Mouse (Mus musculus): ENCODE measurements at regions not wholly inside any gene's neighbourhood (a gene's known extent, or its start where the extent isn't known, plus 50 kb on each side); places are given as distances from the start of the nearest gene placed in this dataset.

DNA sequence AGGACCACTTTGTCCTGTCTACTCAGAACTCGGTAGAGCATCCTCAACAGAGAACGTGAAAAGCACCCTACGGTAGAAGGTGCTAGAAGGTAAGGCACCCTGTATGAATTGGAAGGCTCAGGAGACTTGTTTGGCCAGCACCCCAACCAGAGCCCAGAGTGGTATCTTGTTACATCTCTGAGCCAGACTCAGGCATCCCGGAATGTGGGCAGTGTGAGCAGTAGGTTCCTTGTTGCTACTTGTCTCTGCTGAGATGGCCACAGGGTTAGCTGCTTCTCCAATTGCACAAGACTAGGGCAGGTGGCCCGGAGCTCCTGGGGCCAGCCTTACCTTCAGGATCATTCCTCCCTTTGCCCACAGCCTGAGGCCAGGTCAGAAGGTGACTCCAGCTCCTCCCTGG is 88.9 kb upstream of the Tle3 start:
- Histone ChIP-seq H3K36me3 (ENCODE audit: control insufficient read depth, insufficient read depth, low read length) (no peaks in the 10 kb centered on the region), H3K4me3 (replicated peaks; ENCODE audit: low read length) (no peak overlapping the region), H3K4me1 (ENCODE audit: control insufficient read depth, insufficient read depth, low read length) (peaks cover 11% of the 10 kb centered on the region; the same call in 1 of the 2 replicates), H3K27me3 (ENCODE audit: control insufficient read depth, insufficient read depth, low read length) (0 out of 2 replicates have a peak, but pooled peaks cover 8% of the 10 kb centered on the region), H3K27ac (replicated peaks; ENCODE audit: low read depth, low read length) (no peak overlapping the region), H3K4me2 (replicated peaks; ENCODE audit: low read depth, low read length, severe bottlenecking) (no peak overlapping the region), H3K9me3 (ENCODE audit: control insufficient read depth, low read length) (0 out of 2 replicates have a peak, but pooled peaks cover 4% of the 10 kb centered on the region), H3K9ac (ENCODE audit: low read depth, low read length, severe bottlenecking) (no peak overlapping the region)
- ATAC-seq (ENCODE audit: low FRiP score, low read depth) (no peak), DNase-seq (ENCODE audit: low spot score) (no peak)
- no peak for TF ChIP-seq POLR2A (IDR thresholded peaks at IDR 0.05; ENCODE audit: borderline replicate concordance, extremely low read depth, insufficient read depth, insufficient read length)
- WGBS, result 71% methylated on average over 5 of the region's 5 CpGs

DNA sequence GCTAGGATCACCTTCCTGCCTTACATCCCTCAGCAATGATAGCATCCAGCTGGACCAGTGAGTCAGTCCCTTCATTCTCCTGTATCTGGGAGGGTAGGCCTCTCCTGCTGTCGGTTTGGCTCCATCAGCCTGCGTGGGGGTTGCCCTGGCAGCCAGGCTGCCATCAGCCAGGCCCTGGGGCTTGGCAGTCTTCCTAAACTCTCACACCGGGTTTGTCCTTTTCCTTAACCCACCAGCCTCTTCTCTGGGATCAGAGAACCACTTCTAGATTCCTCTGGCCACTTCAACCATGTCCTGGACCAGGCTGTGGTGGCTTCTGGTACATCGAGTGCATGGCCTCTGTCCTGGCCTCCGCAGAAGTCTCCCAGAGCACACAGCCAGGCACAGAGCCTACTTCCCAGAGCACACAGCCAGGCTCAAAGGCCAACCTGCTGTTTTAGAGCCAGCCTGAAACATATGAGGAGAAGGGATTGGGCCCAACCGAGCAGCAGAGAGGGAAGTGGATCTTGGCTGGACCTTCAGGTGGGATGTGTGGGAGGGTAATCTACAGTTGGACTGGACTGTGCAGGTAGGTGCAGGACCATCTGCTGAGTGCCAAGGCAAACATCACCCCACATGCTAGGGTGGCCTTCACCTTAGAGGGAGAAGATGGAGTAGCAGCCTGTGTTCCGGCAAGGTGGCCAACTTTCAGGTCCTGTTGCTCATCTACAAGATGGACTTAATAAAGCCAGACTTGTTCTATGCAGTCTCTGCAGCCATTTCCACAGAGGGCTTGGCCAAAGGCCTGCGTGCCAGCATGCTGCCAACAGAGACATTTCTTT is 87.8 kb upstream of the Tle3 start:
- DNase-seq (ENCODE audit: low spot score) (no peak), ATAC-seq (ENCODE audit: low FRiP score, low read depth) (no peak)
- WGBS, result 80% methylated on average over 8 of the region's 8 CpGs
- no peaks in the 10 kb centered on the region for H3K36me3 ChIP-seq (ENCODE audit: control insufficient read depth, insufficient read depth, low read length)
- H3K4me3 ChIP-seq (replicated peaks; ENCODE audit: low read length), result no peak overlapping the region
- H3K9me3 ChIP-seq (ENCODE audit: control insufficient read depth, low read length), result 0 out of 2 replicates have a peak, but pooled peaks cover 4% of the 10 kb centered on the region
- no peak overlapping the region for H3K27ac ChIP-seq (replicated peaks; ENCODE audit: low read depth, low read length)
- no peak overlapping the region for H3K4me2 ChIP-seq (replicated peaks; ENCODE audit: low read depth, low read length, severe bottlenecking)
- no peak for TF ChIP-seq POLR2A (IDR thresholded peaks at IDR 0.05; ENCODE audit: borderline replicate concordance, extremely low read depth, insufficient read depth, insufficient read length)
- H3K27me3 ChIP-seq (ENCODE audit: control insufficient read depth, insufficient read depth, low read length), result 0 out of 2 replicates have a peak, but pooled peaks cover 8% of the 10 kb centered on the region
- H3K4me1 ChIP-seq (ENCODE audit: control insufficient read depth, insufficient read depth, low read length), result peaks cover 7% of the 10 kb centered on the region; the same call in 1 of the 2 replicates
- H3K9ac ChIP-seq (ENCODE audit: low read depth, low read length, severe bottlenecking), result no peak overlapping the region

DNA sequence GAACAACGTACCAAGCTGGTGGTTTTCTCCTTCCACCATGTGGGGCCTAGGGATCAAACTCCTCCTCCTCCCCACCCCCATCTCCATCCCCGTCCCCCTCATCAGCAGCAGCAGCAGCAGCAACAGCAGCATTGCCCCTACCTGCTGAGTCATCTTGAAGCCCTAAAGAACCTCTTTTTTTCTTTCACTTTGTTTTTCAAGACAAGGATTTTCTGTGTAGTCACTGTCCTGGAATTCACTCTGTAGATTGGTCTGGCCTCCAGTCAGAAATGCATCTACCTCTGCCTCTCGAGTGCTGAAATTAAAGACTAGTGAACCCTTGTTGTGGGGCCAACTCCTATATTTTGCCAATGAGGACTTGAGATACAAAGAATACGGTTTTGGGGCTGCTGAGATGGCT is 85.6 kb upstream of the Tle3 start:
- DNase-seq (ENCODE audit: low spot score) (no peak), ATAC-seq (ENCODE audit: low FRiP score, low read depth) (no peak)
- no peak overlapping the region for H3K4me2 ChIP-seq (replicated peaks; ENCODE audit: low read depth, low read length, severe bottlenecking)

DNA sequence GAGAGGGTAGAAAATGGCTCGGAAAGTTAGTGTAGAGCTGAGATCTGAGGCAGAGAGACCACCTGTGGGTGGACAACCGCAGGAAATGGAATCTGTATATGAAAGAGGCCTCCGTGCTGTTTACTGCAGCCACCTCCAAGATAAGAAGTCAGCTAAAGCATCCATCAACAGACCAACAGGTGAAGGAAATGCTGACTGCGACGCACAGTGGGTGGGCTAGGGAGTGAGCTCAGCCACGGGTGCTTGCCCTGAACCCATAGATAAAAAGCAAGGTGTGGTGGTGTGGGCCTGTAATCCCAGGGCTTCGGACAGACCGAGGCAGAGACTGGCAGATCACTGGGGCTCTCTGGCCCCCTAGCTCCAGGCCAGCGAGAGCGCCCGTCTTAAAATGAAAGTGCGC is 83.0 kb upstream of the Tle3 start:
- no peak for TF ChIP-seq POLR2A (IDR thresholded peaks at IDR 0.05; ENCODE audit: borderline replicate concordance, extremely low read depth, insufficient read depth, insufficient read length)
- H3K9me3 ChIP-seq (ENCODE audit: control insufficient read depth, low read length), result 0 out of 2 replicates have a peak, but pooled peaks cover 4% of the 10 kb centered on the region
- H3K4me2 ChIP-seq (replicated peaks; ENCODE audit: low read depth, low read length, severe bottlenecking), result no peak overlapping the region
- WGBS, result 58% methylated on average over 12 of the region's 12 CpGs
- H3K4me1 ChIP-seq (ENCODE audit: control insufficient read depth, insufficient read depth, low read length), result peaks cover 12% of the 10 kb centered on the region; the same call in 1 of the 2 replicates
- ATAC-seq (ENCODE audit: low FRiP score, low read depth) (no peak), DNase-seq (ENCODE audit: low spot score) (no peak)
- H3K9ac ChIP-seq (ENCODE audit: low read depth, low read length, severe bottlenecking), result no peak overlapping the region
- no peaks in the 10 kb centered on the region for H3K27me3 ChIP-seq (ENCODE audit: control insufficient read depth, insufficient read depth, low read length)
- no peak overlapping the region for H3K27ac ChIP-seq (replicated peaks; ENCODE audit: low read depth, low read length)
- H3K36me3 ChIP-seq (ENCODE audit: control insufficient read depth, insufficient read depth, low read length), result no peaks in the 10 kb centered on the region
- H3K4me3 ChIP-seq (replicated peaks; ENCODE audit: low read length), result no peak overlapping the region

More for the DNA sequence above, 85.6 kb upstream of the Tle3 start:
- Histone ChIP-seq H3K9me3 (ENCODE audit: control insufficient read depth, low read length) (0 out of 2 replicates have a peak, but pooled peaks cover 4% of the 10 kb centered on the region), H3K27ac (replicated peaks; ENCODE audit: low read depth, low read length) (no peak overlapping the region), H3K9ac (ENCODE audit: low read depth, low read length, severe bottlenecking) (no peak overlapping the region), H3K4me1 (ENCODE audit: control insufficient read depth, insufficient read depth, low read length) (0 out of 2 replicates have a peak, but pooled peaks cover 4% of the 10 kb centered on the region), H3K4me3 (replicated peaks; ENCODE audit: low read length) (no peak overlapping the region), H3K36me3 (ENCODE audit: control insufficient read depth, insufficient read depth, low read length) (no peaks in the 10 kb centered on the region), H3K27me3 (ENCODE audit: control insufficient read depth, insufficient read depth, low read length) (0 out of 2 replicates have a peak, but pooled peaks cover 8% of the 10 kb centered on the region)
- 76% methylated on average over 4 of the region's 4 CpGs for WGBS
- no peak for TF ChIP-seq POLR2A (IDR thresholded peaks at IDR 0.05; ENCODE audit: borderline replicate concordance, extremely low read depth, insufficient read depth, insufficient read length)

DNA sequence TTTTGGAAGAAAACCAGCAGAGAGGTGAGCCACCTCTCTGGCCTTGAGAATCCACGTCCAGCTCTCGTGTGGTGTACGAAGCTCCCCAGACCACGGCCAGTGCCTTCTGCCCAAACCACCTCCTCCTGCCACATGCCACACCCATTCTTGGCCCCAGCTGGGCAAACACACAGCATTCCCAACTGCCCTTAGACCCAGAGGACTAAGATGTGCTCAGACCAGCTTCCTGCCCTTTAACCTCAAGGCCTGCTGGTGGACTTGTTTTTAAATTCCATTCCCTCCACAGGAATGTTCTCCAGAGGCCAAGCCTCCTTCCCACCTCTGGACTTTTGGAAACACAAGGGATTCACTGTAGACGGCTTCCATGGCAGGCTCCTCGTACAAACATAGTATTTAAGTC is 82.5 kb upstream of the Tle3 start:
- Histone ChIP-seq H3K9me3 (ENCODE audit: control insufficient read depth, low read length) (0 out of 2 replicates have a peak, but pooled peaks cover 4% of the 10 kb centered on the region), H3K4me1 (ENCODE audit: control insufficient read depth, insufficient read depth, low read length) (peaks cover 12% of the 10 kb centered on the region; the same call in 1 of the 2 replicates), H3K36me3 (ENCODE audit: control insufficient read depth, insufficient read depth, low read length) (no peaks in the 10 kb centered on the region), H3K9ac (ENCODE audit: low read depth, low read length, severe bottlenecking) (no peak overlapping the region), H3K4me3 (replicated peaks; ENCODE audit: low read length) (no peak overlapping the region), H3K27ac (replicated peaks; ENCODE audit: low read depth, low read length) (no peak overlapping the region), H3K27me3 (ENCODE audit: control insufficient read depth, insufficient read depth, low read length) (no peaks in the 10 kb centered on the region), H3K4me2 (replicated peaks; ENCODE audit: low read depth, low read length, severe bottlenecking) (no peak overlapping the region)
- DNase-seq (ENCODE audit: low spot score), result no peak
- TF ChIP-seq POLR2A (IDR thresholded peaks at IDR 0.05; ENCODE audit: borderline replicate concordance, extremely low read depth, insufficient read depth, insufficient read length), result no peak
- 59% methylated on average over 6 of the region's 6 CpGs for WGBS
- no peak for ATAC-seq (ENCODE audit: low FRiP score, low read depth)
